Mouse (Mus musculus): ENCODE results near the gene Prkcg. TPM values are rescaled to one million over a fixed set of nuclear protein-coding genes. Genes with fewer than 3 reads are reported as not detected.

Gene Prkcg
- total and polyA plus RNA-seq, 3 experiments = 0.15 to 3.0 (median 0.17) TPM

DNA sequence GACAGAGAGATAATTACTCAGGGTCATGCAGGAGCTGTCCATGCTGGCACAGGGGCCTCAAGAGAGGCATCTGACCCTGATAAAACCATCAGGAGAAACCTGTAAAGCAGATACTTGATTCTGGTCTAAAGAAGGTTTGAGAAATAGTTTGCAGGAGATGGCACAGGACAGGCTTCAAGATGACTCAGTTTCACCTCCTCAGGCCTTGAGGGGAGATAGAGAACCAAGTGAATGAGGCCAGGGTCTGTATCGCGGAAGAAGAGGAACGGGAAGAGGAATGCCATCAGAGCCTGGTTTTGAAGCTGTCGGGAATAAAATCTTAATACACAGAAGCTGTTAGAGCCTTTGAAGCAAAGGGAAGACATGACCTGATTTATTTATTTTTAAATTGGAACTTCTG, 28.7 kb downstream of the Prkcg start:
- no peak overlapping the region for H3K27ac ChIP-seq (ENCODE audit: insufficient read depth, low read depth)
- H3K4me2 ChIP-seq (ENCODE audit: insufficient read depth, low read depth, poor library complexity, severe bottlenecking) = no peak overlapping the region
- in situ Hi-C loops (cut with MboI; ENCODE audit: low pct_ligation_motif_present, low pct_unique_long_range_greater_than_20kb, low sequenced_read_pairs) (no loop called here), dilution Hi-C loops (cut with MboI; ENCODE audit: extremely low pct_ligation_motif_present, extremely low pct_unique_long_range_greater_than_20kb, low sequenced_read_pairs) (no loop called here)
- H3K36me3 ChIP-seq (replicated peaks in 1 of 2; ENCODE audit: control insufficient read depth in 1 of 2, insufficient read depth in 1 of 2, low read length in 1 of 2) = peaks cover 0 to 5% of the 10 kb centered on the region in 2 experiments
- DNase-seq (ENCODE audit: extremely low read depth) = no peak
- H3K9ac ChIP-seq (ENCODE audit: insufficient read depth, low read depth) = no peak overlapping the region
- no peaks in the 10 kb centered on the region for H3K27me3 ChIP-seq (replicated peaks)
- TF ChIP-seq MEF2A (IDR thresholded peaks at IDR 0.05; ENCODE audit: borderline replicate concordance, low read depth, low read length) = no peak
- no peak for TF ChIP-seq CHD2 (IDR thresholded peaks at IDR 0.05; ENCODE audit: low read length)
- no peak for TF ChIP-seq CHD1 (IDR thresholded peaks at IDR 0.05; ENCODE audit: low read depth, low read length)
- no peak for TF ChIP-seq POLR2A (IDR thresholded peaks at IDR 0.05; ENCODE audit: low read depth, low read length)
- TF ChIP-seq ETS1 (conservative IDR thresholded peaks at IDR 0.05; ENCODE audit: low read depth, low read length) = no peak
- no peak for TF ChIP-seq GABPA (IDR thresholded peaks at IDR 0.05; ENCODE audit: insufficient replicate concordance, low read depth, low read length)
- no peak for TF ChIP-seq USF2 (conservative IDR thresholded peaks at IDR 0.05; ENCODE audit: low read depth, low read length)
- TF ChIP-seq SMC3 (IDR thresholded peaks at IDR 0.05; ENCODE audit: low read depth, low read length) = no peak
- no peak for TF ChIP-seq NELFE (IDR thresholded peaks at IDR 0.05; ENCODE audit: low read depth, low read length)
- TF ChIP-seq JUN (IDR thresholded peaks at IDR 0.05; ENCODE audit: insufficient read depth, low read depth, low read length) = no peak
- no peak for TF ChIP-seq HCFC1 (IDR thresholded peaks at IDR 0.05; ENCODE audit: low read depth, low read length)
- no peak for TF ChIP-seq ZKSCAN1 (IDR thresholded peaks at IDR 0.05; ENCODE audit: borderline replicate concordance, low read depth, low read length)
- no peak for TF ChIP-seq USF1 (IDR thresholded peaks at IDR 0.05; ENCODE audit: low read depth, low read length)
- TF ChIP-seq NRF1 (IDR thresholded peaks at IDR 0.05; ENCODE audit: low read depth, low read length) = no peak
- TF ChIP-seq ZC3H11A (IDR thresholded peaks at IDR 0.05; ENCODE audit: low read depth, low read length) = no peak
- no peak for TF ChIP-seq SIN3A (IDR thresholded peaks at IDR 0.05; ENCODE audit: low read length)
- H3K4me3 ChIP-seq (replicated peaks in 1 of 3; ENCODE audit: low read depth in 2 of 3, low read length in 2 of 3, poor library complexity in 1 of 3) = no peak overlapping the region
- H3K79me2 ChIP-seq (replicated peaks; ENCODE audit: control insufficient read depth, extremely low read depth, insufficient read depth, poor library complexity, severe bottlenecking) = no peaks in the 10 kb centered on the region
- H3K9me3 ChIP-seq (replicated peaks; ENCODE audit: low read length) = no peaks in the 10 kb centered on the region
- no peaks in the 10 kb centered on the region for H3K4me1 ChIP-seq (ENCODE audit: control insufficient read depth in 1 of 2, insufficient read depth in 2 of 2)

GRCm38 (mm10) chr7:3320856-3321255, 31.9 kb downstream of the Prkcg start:
- Histone ChIP-seq H3K4me3 (replicated peaks in 1 of 3; ENCODE audit: low read depth in 2 of 3, low read length in 2 of 3, poor library complexity in 1 of 3) (no peak overlapping the region), H3K27ac (ENCODE audit: insufficient read depth, low read depth) (no peak overlapping the region), H3K36me3 (replicated peaks in 1 of 2; ENCODE audit: control insufficient read depth in 1 of 2, insufficient read depth in 1 of 2, low read length in 1 of 2) (peaks cover 0 to 9% of the 10 kb centered on the region in 2 experiments), H3K4me2 (ENCODE audit: insufficient read depth, low read depth, poor library complexity, severe bottlenecking) (no peak overlapping the region), H3K27me3 (replicated peaks) (no peaks in the 10 kb centered on the region), H3K9me3 (replicated peaks; ENCODE audit: low read length) (no peaks in the 10 kb centered on the region), H3K4me1 (ENCODE audit: control insufficient read depth in 1 of 2, insufficient read depth in 2 of 2) (no peaks in the 10 kb centered on the region), H3K9ac (ENCODE audit: insufficient read depth, low read depth) (no peak overlapping the region), H3K79me2 (replicated peaks; ENCODE audit: control insufficient read depth, extremely low read depth, insufficient read depth, poor library complexity, severe bottlenecking) (no peaks in the 10 kb centered on the region)
- dilution Hi-C loops (cut with MboI; ENCODE audit: extremely low pct_ligation_motif_present, extremely low pct_unique_long_range_greater_than_20kb, low sequenced_read_pairs) (no loop called here), in situ Hi-C loops (cut with MboI; ENCODE audit: low pct_ligation_motif_present, low pct_unique_long_range_greater_than_20kb, low sequenced_read_pairs) (loop anchor here (10.0 kb wide), 1 partner anchor 96 kb away; no protein-coding TSS in a partner anchor)
- TF ChIP-seq RCOR1 (conservative IDR thresholded peaks at IDR 0.05; ENCODE audit: low read depth, low read length) (no peak), ELF1 (IDR thresholded peaks at IDR 0.05; ENCODE audit: low read depth, low read length) (no peak), EP300 (IDR thresholded peaks at IDR 0.05; ENCODE audit: low read length) (no peak), ZNF384 (IDR thresholded peaks at IDR 0.05; ENCODE audit: low read depth, low read length) (no peak)
- DNase-seq (ENCODE audit: extremely low read depth) = no peak
